Comparison of ENCODE assay signal across 23 mouse cellular contexts in genomic region chr4:47220544-47220943, GRCm38 (mm10). TPM values are rescaled to one million over a fixed set of nuclear protein-coding genes. Genes with fewer than 3 reads are reported as not detected.
DNase-seq lines count a peak whose midpoint lies in the region; ATAC-seq and TF ChIP-seq lines count a peak whose summit lies in the region.
"Had no signal": no experiment of that assay in that cellular context is flagged by ENCODE, and none has a peak within 500 bp of the region (broad histone marks: within the 10 kb centered on the region; RNA-seq: fewer than 3 reads in every experiment).

No protein-coding gene starts in this region.

- H3K27ac ChIP-seq in heart, adult 2 months, result peak overlapping the region; percentile 40
- H3K27ac ChIP-seq in heart, embryonic 11.5 days (ENCODE audit: low read depth, low read length), result no peak overlapping the region
- H3K27ac ChIP-seq: embryonic facial prominence, embryonic 13.5 days; embryonic facial prominence, embryonic 15.5 days; forebrain, embryonic 10.5 days; forebrain, embryonic 12.5 days had no signal

- H3K4me3 ChIP-seq in heart, adult 2 months, result no peak overlapping the region
- H3K4me3 ChIP-seq in heart, embryonic 11.5 days (ENCODE audit: low read depth, low read length), result no peak overlapping the region
- H3K4me3 ChIP-seq: embryonic facial prominence, embryonic 13.5 days; embryonic facial prominence, embryonic 15.5 days; erythroblast, embryonic 14.5 days; forebrain, embryonic 10.5 days; forebrain, embryonic 12.5 days had no signal

- ATAC-seq in heart, embryonic 11.5 days (replicated peaks; ENCODE audit: insufficient number of reproducible peaks, low FRiP score, low TSS enrichment), result no peak
- ATAC-seq: forebrain, embryonic 14.5 days had no signal

- intact Hi-C loops in heart, postnatal 25 days (cut with DNase I), result no loop called here
- intact Hi-C loops in heart, adult 2 months (cut with DNase I), result no loop called here

- no peaks in the 10 kb centered on the region for H3K9me3 ChIP-seq in heart, embryonic 11.5 days (replicated peaks; ENCODE audit: control insufficient read depth, low read length)
- H3K9me3 ChIP-seq: embryonic facial prominence, embryonic 13.5 days; embryonic facial prominence, embryonic 15.5 days; forebrain, embryonic 10.5 days; forebrain, embryonic 12.5 days had no signal

- H3K79me2 ChIP-seq in heart, adult 2 months (replicated peaks; ENCODE audit: control insufficient read depth, insufficient read depth, low read length), result no peaks in the 10 kb centered on the region

- TF ChIP-seq POLR2A in heart, adult 2 months (IDR thresholded peaks at IDR 0.05; ENCODE audit: insufficient read depth, low read depth, low read length), result no peak

- WGBS in heart, adult 2 months, result 79% methylated on average over 3 of the region's 3 CpGs
- 71% methylated on average over 3 of the region's 3 CpGs for WGBS in heart, embryonic 11.5 days (ENCODE audit: insufficient replicate concordance)

- no peak for TF ChIP-seq CTCF in heart, adult 2 months (IDR thresholded peaks at IDR 0.05)

- H3K9ac ChIP-seq in heart, adult 2 months (ENCODE audit: low read depth, low read length), result no peak overlapping the region
- no peak overlapping the region for H3K9ac ChIP-seq in heart, embryonic 11.5 days (ENCODE audit: low read depth, low read length)
- H3K9ac ChIP-seq: embryonic facial prominence, embryonic 13.5 days; embryonic facial prominence, embryonic 15.5 days; forebrain, embryonic 12.5 days had no signal

- no peaks in the 10 kb centered on the region for H3K36me3 ChIP-seq in heart, adult 2 months (ENCODE audit: control insufficient read depth, insufficient read depth, low read length)
- H3K36me3 ChIP-seq in heart, embryonic 11.5 days (ENCODE audit: control insufficient read depth, insufficient read depth, low read length), result no peaks in the 10 kb centered on the region
- H3K36me3 ChIP-seq: embryonic facial prominence, embryonic 13.5 days; embryonic facial prominence, embryonic 15.5 days; forebrain, embryonic 10.5 days; forebrain, embryonic 12.5 days had no signal

- H3K4me1 ChIP-seq in heart, adult 2 months (ENCODE audit: control insufficient read depth, insufficient read depth, low read length), result peaks cover 3% of the 10 kb centered on the region
- H3K4me1 ChIP-seq in heart, embryonic 11.5 days (ENCODE audit: control insufficient read depth, insufficient read depth, low read length), result no peaks in the 10 kb centered on the region
- H3K4me1 ChIP-seq: embryonic facial prominence, embryonic 13.5 days; embryonic facial prominence, embryonic 15.5 days; forebrain, embryonic 10.5 days; forebrain, embryonic 12.5 days had no signal

- no peak for TF ChIP-seq EP300 in heart, adult 2 months (IDR thresholded peaks at IDR 0.05; ENCODE audit: insufficient read depth, low read depth, low read length)

- no peak overlapping the region for H3K4me2 ChIP-seq in heart, embryonic 11.5 days
- H3K4me2 ChIP-seq: embryonic facial prominence, embryonic 13.5 days; embryonic facial prominence, embryonic 15.5 days; forebrain, embryonic 12.5 days had no signal

- peak; percentile 95 for DNase-seq in heart, adult 11 months
- DNase-seq in heart, postnatal 25 days (ENCODE audit: low spot score), result no peak
- no peak for DNase-seq in heart, adult 2 months
- peak; percentile 56 for DNase-seq in skeletal muscle tissue, adult 2 months (ENCODE audit: low read depth, low spot score)
- no peak for DNase-seq in spleen, postnatal 10 days (ENCODE audit: low spot score in 2 of 2)
- DNase-seq: adrenal gland, adult 2 months; adrenal gland, postnatal 10 days; adrenal gland, postnatal 25 days; cerebellum, adult 11 months; cerebellum, adult 18-20 months; cerebellum, adult 8-10 months; cerebellum, adult 9-11 months; cerebellum, postnatal 14 days; cerebellum, postnatal 36 days; embryo, embryonic 11 days had no signal

- H3K27me3 ChIP-seq in heart, adult 2 months (ENCODE audit: control insufficient read depth, insufficient read depth, low read length), result no peaks in the 10 kb centered on the region
- H3K27me3 ChIP-seq in heart, embryonic 11.5 days (ENCODE audit: control insufficient read depth, insufficient read depth, low read length), result no peaks in the 10 kb centered on the region
- H3K27me3 ChIP-seq: embryonic facial prominence, embryonic 13.5 days; embryonic facial prominence, embryonic 15.5 days; forebrain, embryonic 12.5 days had no signal

RNA-seq across cellular contexts. Expression of gene Col15a1, which starts 12.6 kb away (rescaled TPM):
- 100 to 1,000 TPM; 132 to 168 TPM for total RNA-seq in heart, postnatal 25 days (2021)
- 10 to 100 TPM; 36.9 to 86.4 TPM for total RNA-seq in heart, adult 2 months (2021)
- 97.6 and 161 TPM in 2 replicates for polyA plus RNA-seq in heart, adult 2 months (2012; rRNA removed)
- polyA plus RNA-seq in heart, embryonic 11.5 days (2014; fragmentation: Nextera tagmentation; extraction: Ambion mirVana), result 0.97 and 2.0 TPM in 2 replicates
- total RNA-seq: common myeloid progenitor, adult 5-6 weeks had no signal
- polyA plus RNA-seq: erythroblast, embryonic 14.5 days had no signal

Comparison
In these comparisons a context has a peak if more than half of its experiments do, and no peak if none do; other contexts are left out.
1. DNase-seq: peak in heart, adult 11 months (single experiment) and skeletal muscle tissue, adult 2 months (single experiment); none in heart, postnatal 25 days (single experiment), heart, adult 2 months (0 of 2) and spleen, postnatal 10 days (0 of 2).